Mouse (Mus musculus): ENCODE data around the gene Thap12. TPM values are rescaled to one million over a fixed set of nuclear protein-coding genes. Genes with fewer than 3 reads are reported as not detected.
A peak's percentile ranks its signal among the peaks of the same experiment; 100 is the strongest.

The Thap12 gene
- total RNA-seq, 2 experiments from 2014 or later = 73.2 to 79.5 TPM

- H3K4me3 ChIP-seq = peak overlapping the region; percentile 99
Measured at GRCm38 (mm10) chr7:98704276-98704675, 1.4 kb downstream of the Thap12 start.

GRCm38 (mm10) chr7:98713661-98714060, 10.8 kb downstream of the Thap12 start:
- H3K4me3 ChIP-seq = no peak overlapping the region
- peak overlapping the region; percentile 19; the same call in 1 of the 2 replicates for H3K27ac ChIP-seq
- TF ChIP-seq CTCF (conservative IDR thresholded peaks at IDR 0.05) = no peak
- DNase-seq (ENCODE audit: low spot score in 2 of 2) = no peak

More at GRCm38 (mm10) chr7:98704276-98704675, 1.4 kb downstream of the Thap12 start:
- DNase-seq (ENCODE audit: low spot score in 2 of 2) = no peak
- H3K27ac ChIP-seq = 0 out of 2 replicates have a peak overlapping the region, but pooled peaks have one; percentile 94
- no peak for TF ChIP-seq CTCF (conservative IDR thresholded peaks at IDR 0.05)

DNA sequence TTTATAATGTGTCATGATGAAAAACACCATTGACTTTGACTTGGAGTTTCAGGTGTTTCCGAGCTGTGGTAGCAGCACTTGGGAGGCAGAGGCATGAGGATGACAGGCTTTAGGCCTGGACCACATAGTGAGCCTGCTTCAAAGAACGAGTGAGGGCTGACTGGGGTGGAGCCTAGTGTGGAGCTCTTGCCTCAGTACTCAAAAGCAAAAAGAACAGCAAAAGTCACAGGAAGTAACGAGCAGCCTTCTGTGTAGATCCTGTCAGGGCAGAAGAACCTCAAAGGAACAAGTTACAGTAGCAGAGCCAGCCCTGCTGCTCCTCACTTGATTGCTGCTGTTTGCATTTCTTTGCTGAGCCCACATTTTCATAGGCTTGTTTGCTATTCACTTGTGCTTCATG, 14.5 kb downstream of the Thap12 start:
- H3K27ac ChIP-seq = peak overlapping the region; percentile 16; the same call in 1 of the 2 replicates
- no peak overlapping the region for H3K4me3 ChIP-seq
- no peak for TF ChIP-seq CTCF (conservative IDR thresholded peaks at IDR 0.05)
- no peak for DNase-seq (ENCODE audit: low spot score in 2 of 2)

DNA sequence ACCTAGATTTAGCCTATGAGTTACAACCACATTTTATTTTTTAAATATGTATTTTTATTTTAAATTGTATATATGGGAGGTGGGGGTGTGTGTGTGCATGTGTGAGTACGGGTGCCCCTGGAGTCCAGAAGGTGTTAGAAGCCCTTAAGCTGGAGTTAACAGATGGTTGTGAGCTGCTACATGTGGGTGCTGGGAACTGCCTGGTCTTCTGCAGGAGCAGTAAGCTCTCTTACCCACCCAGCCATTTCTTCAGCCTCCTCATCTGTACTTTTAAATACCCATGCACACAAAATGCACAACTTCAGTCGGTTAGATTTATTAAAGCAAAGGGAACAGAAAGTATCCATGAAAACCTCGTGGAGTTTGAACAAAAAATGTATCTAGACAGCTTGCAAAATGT, 16.9 kb downstream of the Thap12 start:
- no peak overlapping the region for H3K4me3 ChIP-seq
- TF ChIP-seq CTCF (conservative IDR thresholded peaks at IDR 0.05) = no peak
- DNase-seq (ENCODE audit: low spot score in 2 of 2) = peak; percentile 24 to 35
- H3K27ac ChIP-seq = peak overlapping the region; percentile 61; the same call in 1 of the 2 replicates

GRCm38 (mm10) chr7:98720731-98721130, 17.8 kb downstream of the Thap12 start:
- peak overlapping the region; percentile 72 for H3K27ac ChIP-seq
- TF ChIP-seq CTCF (conservative IDR thresholded peaks at IDR 0.05) = no peak
- no peak for DNase-seq (ENCODE audit: low spot score in 2 of 2)
- H3K4me3 ChIP-seq = no peak overlapping the region

DNA sequence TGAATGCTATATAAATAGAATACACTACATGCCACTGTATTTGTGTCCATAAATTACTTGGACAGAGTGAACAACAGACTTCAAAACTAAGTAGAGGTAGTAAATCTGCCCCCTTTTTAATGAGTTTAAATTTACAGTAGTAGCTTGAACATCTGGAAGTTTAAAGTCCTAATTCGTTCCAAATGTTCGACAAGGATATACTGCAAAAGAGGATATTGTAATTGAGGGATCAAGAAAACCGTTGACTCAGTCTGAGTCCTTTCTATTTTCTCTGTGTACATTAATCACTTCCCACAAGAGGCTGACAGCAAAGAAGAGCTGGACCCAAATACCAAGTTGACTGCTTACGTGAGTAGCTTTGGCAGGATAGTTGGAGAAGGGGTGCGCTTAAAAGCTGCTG, 18.3 kb downstream of the Thap12 start:
- peak overlapping the region; percentile 72 for H3K27ac ChIP-seq

DNA sequence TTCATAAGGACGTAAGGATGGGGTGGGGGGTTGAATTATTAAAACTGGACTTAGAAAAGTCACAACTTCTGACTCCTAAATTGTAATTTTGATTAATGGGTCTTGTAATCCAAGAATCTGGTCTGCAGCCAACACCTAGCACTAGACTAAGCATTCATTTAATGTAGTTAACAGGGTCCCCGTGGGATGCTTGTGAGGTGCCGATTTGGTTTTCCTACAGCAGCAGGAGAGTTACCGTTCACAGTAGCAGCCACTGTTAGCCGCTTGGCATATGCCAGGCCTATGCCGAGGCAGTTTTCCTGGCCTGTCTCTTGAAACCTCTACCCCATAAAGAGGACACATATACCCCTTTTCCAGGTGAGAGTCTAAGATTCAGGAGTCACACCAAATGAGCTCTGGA, 18.7 kb downstream of the Thap12 start:
- no peak for DNase-seq (ENCODE audit: low spot score in 2 of 2)
- TF ChIP-seq CTCF (conservative IDR thresholded peaks at IDR 0.05) = no peak
- Histone ChIP-seq H3K27ac (peak overlapping the region; percentile 72; the same call in 1 of the 2 replicates), H3K4me3 (no peak overlapping the region)

More for the DNA sequence above, 18.3 kb downstream of the Thap12 start:
- no peak overlapping the region for H3K4me3 ChIP-seq
- no peak for DNase-seq (ENCODE audit: low spot score in 2 of 2)
- no peak for TF ChIP-seq CTCF (conservative IDR thresholded peaks at IDR 0.05)

GRCm38 (mm10) chr7:98725686-98726195, 22.8 kb downstream of the Thap12 start:
- no peak for DNase-seq (ENCODE audit: low spot score in 2 of 2)
- Histone ChIP-seq H3K27ac (no peak overlapping the region), H3K4me3 (no peak overlapping the region)
- no peak for TF ChIP-seq CTCF (conservative IDR thresholded peaks at IDR 0.05)

- no peak for DNase-seq (ENCODE audit: low spot score in 2 of 2)
- no peak for TF ChIP-seq CTCF (conservative IDR thresholded peaks at IDR 0.05)
Measured at GRCm38 (mm10) chr7:98727986-98728385, 25.1 kb downstream of the Thap12 start.

DNA sequence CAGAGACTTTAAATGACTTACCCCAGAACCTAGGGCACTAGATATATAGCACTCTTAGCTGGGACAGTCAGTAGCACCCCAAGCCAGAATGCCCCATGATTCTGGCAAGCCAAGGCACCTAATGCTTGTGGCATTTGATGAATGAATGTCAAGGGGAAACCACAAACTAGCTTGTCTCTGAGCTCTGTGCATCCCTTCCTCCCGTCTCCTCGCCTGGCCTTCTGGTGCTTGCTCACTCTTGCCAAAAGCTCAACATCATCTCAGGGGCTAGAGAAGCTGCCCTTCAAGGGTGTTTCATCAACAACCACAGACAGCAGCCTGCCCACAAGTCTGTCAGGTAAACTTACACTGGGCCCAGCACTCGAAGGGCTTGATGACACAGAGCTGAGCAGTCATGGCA, 25.6 kb downstream of the Thap12 start:
- H3K4me3 ChIP-seq = no peak overlapping the region
- DNase-seq (ENCODE audit: low spot score in 2 of 2) = no peak
- TF ChIP-seq CTCF (conservative IDR thresholded peaks at IDR 0.05) = no peak
- no peak overlapping the region for H3K27ac ChIP-seq

More at GRCm38 (mm10) chr7:98727986-98728385, 25.1 kb downstream of the Thap12 start:
- Histone ChIP-seq H3K4me3 (no peak overlapping the region), H3K27ac (no peak overlapping the region)

DNA sequence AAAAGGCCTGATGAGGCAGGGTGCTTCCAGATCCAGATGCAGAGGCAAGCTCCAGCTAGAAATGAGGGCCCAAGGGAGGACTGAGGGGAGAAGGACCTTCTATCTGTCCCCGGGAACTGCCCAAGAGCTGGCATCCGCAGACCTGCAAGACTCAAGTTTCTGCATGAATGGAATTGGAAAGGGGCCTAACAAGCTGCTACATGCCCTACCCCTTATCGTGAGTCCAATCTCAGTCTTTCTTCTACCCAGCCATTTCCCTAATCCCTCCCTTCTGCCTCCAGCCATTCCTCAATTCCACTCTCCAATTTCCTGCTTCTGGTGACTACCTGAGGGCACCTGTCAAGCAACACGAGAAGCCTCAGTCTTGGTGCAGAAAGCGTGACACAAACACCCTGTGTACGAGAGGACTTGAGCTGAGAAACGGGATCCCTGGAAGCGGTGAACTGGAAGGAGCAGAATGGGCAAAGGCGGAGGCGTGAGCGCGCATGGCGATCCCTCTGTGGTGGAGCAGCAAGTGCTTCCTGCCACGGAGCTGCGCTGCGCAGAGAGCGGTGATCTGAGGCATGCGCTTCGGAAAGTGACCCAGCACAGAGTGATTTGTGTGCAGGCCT, 26.9 kb downstream of the Thap12 start:
- no peak for DNase-seq (ENCODE audit: low spot score in 2 of 2)
- no peak overlapping the region; the same call in 1 of the 2 replicates for H3K4me3 ChIP-seq
- TF ChIP-seq CTCF (conservative IDR thresholded peaks at IDR 0.05) = no peak
- H3K27ac ChIP-seq = peak overlapping the region; percentile 2; the same call in 1 of the 2 replicates

GRCm38 (mm10) chr7:98733958-98734357, 31.1 kb downstream of the Thap12 start:
- no peak for TF ChIP-seq CTCF (conservative IDR thresholded peaks at IDR 0.05)
- Histone ChIP-seq H3K4me3 (no peak overlapping the region), H3K27ac (no peak overlapping the region)
- DNase-seq (ENCODE audit: low spot score in 2 of 2) = no peak

DNA sequence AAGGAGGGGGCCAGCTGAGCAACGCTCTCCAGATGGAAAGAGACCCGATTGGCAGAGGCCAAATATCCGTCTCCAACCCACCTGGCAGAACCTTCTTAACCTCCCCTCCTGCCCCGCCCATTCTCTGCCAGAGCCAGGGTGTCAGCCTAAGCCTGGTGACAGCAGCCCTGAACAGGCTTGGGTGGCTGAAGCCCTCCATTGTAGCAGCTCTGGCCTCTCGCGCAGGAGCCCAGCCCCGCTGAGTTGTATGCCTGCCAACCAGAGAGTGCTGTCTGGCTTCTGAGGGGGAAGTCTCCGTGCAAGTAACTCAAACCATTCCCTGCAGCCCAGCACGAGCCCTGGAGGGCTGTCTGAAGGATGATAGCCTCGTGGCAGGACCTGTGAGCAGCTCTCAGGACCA, 32.0 kb downstream of the Thap12 start:
- H3K4me3 ChIP-seq = no peak overlapping the region
- TF ChIP-seq CTCF (conservative IDR thresholded peaks at IDR 0.05) = no peak
- peak; percentile 31 to 41 for DNase-seq (ENCODE audit: low spot score in 2 of 2)
- H3K27ac ChIP-seq = peak overlapping the region; percentile 51; the same call in 1 of the 2 replicates
